Mouse (Mus musculus) testis, adult 2 months (tissue): ENCODE measurements at regions not wholly inside any gene's neighbourhood (a gene's known extent, or its start where the extent isn't known, plus 50 kb on each side); places are given as distances from the start of the nearest gene placed in this dataset.

ENCODE experiments used
- CTCF ChIP-seq: fragments of 200-500 bp; IDR thresholded peaks from 2 replicates; pipeline ENCODE4 v1.5.1; 2012; ENCODE audit warnings: low read depth, mild to moderate bottlenecking, inconsistent platforms, low read length, moderate library complexity; ENCODE audit not compliant: control insufficient read depth, insufficient read depth, insufficient replicate concordance
- POLR2A ChIP-seq: fragments of 200-500 bp; IDR thresholded peaks from 2 replicates; pipeline ENCODE4 v1.6.1; 2012; ENCODE audit warnings: low read depth, mild to moderate bottlenecking, inconsistent platforms, low read length, moderate library complexity; ENCODE audit not compliant: control insufficient read depth

DNA sequence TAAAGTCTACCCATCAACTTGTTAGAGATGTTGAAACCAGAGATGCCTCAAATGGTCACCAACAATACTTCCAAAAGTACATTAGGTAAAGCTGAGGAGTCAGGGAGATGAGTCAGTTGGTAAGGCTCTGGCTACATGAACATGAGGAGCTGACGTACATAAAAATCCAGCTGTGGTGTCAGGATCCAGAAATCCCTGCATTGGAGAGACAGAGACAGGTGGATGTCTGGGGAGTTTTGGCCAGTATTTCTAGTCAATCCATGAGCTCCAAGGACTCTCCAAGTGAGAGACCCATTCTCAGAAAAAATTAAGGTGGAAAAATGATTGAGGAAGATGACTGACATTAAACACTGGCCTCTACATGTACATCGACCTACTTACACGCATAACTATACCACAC, 244.8 kb upstream of the Adgrl2 start:
- TF ChIP-seq CTCF: no peak
- TF ChIP-seq POLR2A: no peak
